Mouse (Mus musculus) testis, postnatal 14 days (tissue): Measurements from ENCODE around the gene Duox1.
A peak's percentile ranks its signal among the peaks of the same experiment; 100 is the strongest.
"Not testable (repeated sequence)": the region's sequence is repeated elsewhere in the genome, so short reads cannot be mapped to it uniquely, and the experiment has no call there.

Experiments used
- DNase-seq: peaks from one replicate; pipeline ENCODE4 v3.0.0; 2021; ENCODE audit warnings: low spot score

Gene Duox1

GRCm38 (mm10) chr2:122312722-122313417 is 2.6 kb upstream of the Duox1 start:
- DNase-seq: peak; percentile 72

DNA sequence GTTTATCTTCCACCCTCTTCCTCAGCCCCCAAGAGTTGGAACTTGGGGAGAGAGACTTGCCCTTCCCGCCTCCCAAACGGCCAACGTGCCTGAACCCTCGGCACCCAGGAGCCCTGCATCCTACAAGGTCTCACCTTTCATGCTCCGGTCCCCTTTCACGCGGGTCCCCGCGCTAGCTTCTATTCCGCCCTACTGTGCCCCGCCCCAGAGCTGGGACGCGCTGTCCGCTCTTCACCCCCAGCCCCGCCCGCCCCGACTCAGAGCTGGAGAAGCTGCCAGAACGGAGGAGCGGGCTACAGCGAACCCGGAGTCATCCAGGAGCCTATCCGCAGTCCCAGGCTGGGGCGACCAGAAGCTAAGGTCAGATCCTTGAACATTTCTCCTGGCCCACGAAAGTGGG is 1.9 kb upstream of the Duox1 start, which contains the start of gene Duoxa1:
Gene Duoxa1 (minus strand): TSS at position 195 of the 400 bp plus-strand sequence.
- DNase-seq: no peak

DNA sequence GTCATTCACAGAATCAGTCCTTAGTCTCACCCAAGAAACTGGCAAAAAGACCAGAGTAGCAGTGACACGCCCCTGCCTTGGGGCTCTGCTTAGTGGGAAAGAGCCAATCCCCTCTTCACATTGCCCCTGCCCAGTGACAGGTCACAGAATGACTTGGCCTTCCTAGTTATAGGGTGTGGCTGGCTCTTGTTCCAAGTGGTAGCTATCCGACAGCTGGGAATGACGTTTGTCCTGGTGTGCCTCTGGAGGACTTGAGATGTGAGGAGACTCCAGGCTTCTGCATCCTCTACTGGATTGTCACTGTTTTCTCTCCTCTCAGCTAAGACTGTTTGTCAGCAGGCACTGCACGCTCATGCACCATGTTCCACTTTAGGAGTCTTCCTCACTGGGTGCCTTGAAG is 1.9 kb downstream of the Duox1 start:
- no peak for DNase-seq

DNA sequence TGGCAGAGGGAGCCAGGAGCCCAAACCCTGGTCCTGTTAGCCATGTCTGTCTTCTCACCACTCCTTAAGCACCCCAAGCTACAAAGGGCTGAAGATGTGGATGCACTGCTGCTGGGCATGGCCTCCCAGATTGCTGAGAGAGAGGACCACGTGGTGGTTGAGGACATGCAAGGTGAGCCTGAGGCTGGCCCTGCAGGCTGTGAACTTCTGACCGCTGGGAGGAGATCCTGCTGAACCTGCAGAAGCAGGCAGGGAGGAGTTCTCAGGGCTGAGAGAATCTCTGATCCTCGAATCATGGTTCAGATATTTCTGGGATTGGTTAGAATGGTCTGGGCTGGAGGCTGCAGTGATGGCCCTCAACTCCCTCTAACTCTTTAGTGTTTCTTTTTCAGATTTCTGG is 8.5 kb downstream of the Duox1 start:
- no peak for DNase-seq

DNA sequence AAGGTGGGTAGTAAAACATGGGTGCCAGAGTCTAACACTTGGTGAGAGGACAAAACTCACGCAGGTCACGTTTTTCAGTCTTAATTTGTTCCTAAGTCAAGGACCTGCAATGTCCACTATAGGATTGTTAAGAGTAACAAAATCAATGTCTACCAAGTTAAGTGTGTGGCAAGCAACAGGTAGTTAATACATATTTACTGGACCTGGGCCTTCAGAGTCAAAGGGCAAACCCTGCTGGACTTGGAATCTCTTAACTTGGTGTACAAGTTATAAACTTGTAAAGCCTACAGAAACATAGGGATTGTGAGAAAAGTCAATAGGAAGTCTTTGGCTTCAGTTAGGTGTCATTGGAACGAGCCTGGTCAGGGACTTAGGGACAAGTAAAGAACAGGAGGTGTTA is 9.1 kb downstream of the Duox1 start:
- DNase-seq: no peak

GRCm38 (mm10) chr2:122325361-122325760 is 9.9 kb downstream of the Duox1 start:
- DNase-seq: no peak

GRCm38 (mm10) chr2:122327986-122328385 is 12.5 kb downstream of the Duox1 start:
- DNase-seq: no peak

- not testable (repeated sequence) for DNase-seq
Measured at GRCm38 (mm10) chr2:122330317-122330716, 14.8 kb downstream of the Duox1 start.

DNA sequence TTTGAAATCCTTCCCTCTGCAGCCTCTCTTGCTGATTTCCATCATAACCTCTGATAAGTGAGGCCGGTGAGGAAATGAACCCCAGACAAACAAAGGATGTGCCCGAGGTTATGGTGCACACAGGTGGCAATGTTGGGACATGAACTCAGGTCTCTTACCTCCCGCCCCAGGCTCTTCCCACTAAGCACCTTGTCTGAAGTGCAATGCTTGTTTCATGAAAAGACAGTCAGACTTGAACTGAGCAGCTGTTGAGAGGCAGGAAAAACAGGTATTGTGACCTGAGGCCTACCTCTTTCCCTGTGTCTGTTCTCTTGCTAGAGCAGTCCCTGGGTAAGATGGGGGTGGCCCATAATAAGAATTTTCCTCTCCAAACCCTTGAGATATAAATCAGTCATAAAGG is 16.8 kb downstream of the Duox1 start:
- DNase-seq: no peak

- peak; percentile 71 for DNase-seq
Measured at GRCm38 (mm10) chr2:122334170-122334569, 18.7 kb downstream of the Duox1 start.

DNA sequence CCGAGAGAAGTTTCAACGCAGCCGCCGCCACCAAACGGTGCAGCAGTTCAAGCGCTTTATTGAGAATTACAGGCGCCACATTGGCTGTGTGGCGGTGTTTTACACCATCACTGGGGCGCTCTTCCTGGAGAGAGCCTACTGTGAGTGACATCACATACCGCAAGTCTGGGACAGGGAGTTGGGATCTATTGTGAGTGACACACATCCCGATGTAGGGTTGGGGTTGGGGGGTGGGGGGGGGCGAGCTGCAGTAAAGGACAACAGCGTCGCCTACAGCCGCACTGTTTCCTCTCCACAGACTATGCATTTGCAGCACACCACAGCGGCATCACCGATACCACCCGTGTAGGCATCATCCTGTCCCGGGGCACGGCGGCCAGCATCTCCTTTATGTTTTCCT is 21.8 kb downstream of the Duox1 start:
- no peak for DNase-seq

DNA sequence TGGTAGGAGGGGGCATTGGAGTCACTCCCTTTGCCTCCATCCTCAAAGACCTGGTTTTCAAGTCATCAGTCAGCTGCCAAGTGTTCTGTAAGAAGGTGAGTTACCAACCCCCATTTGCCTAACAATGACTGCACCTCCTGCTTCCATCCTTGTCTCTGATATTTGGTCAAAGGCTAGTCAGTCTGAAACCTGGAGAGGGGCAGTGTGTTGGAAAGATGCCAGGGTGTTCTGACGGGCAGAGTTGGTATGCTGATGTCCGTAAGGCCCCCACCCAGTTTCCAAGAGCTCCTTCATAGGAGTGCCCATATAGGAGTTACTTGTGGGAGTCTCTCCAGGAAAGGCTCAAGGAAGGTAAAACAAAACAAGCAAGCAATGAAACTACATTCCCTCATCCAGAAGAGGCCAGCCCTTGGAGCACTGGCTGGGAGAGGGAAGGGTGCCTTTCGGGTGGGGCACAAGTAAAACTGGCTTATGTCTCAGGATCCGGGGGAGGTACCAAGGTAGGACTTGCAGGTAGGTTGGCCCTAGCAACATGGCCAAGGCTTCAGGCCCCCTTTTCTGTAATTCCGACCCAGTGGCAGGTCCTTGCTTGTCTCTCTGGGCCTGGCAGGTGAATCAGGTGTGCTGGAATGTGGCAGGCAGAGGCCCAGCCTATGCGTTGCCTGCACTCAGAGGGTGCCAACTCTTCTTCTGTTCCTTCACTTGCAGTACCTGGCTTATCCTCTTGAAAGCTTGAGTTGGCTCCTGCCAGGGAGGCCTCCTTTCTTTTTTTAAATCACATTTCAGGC is 29.8 kb downstream of the Duox1 start:
- no peak for DNase-seq

GRCm38 (mm10) chr2:122346164-122346563 is 30.7 kb downstream of the Duox1 start:
- not testable (repeated sequence) for DNase-seq

DNA sequence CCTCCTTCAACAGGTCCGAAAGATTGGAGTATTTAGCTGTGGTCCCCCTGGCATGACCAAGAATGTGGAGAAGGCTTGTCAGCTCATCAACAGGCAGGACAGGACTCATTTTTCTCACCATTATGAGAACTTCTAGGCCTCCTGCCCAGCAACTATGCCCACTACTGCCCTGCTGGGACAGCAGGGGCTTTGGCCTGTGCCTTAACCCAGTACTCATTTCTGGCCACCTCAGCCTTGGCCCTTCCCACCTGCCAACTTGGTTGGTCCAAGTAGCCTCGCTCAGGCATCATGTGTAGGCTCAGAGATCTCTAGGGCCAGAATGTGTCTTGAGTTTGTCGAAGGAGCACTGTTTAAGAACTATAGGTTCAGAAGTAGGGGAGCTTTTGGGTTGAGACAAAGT is 31.8 kb downstream of the Duox1 start:
- DNase-seq: no peak

GRCm38 (mm10) chr2:122348531-122349131 is 33.2 kb downstream of the Duox1 start:
- DNase-seq: peak; percentile 82

DNA sequence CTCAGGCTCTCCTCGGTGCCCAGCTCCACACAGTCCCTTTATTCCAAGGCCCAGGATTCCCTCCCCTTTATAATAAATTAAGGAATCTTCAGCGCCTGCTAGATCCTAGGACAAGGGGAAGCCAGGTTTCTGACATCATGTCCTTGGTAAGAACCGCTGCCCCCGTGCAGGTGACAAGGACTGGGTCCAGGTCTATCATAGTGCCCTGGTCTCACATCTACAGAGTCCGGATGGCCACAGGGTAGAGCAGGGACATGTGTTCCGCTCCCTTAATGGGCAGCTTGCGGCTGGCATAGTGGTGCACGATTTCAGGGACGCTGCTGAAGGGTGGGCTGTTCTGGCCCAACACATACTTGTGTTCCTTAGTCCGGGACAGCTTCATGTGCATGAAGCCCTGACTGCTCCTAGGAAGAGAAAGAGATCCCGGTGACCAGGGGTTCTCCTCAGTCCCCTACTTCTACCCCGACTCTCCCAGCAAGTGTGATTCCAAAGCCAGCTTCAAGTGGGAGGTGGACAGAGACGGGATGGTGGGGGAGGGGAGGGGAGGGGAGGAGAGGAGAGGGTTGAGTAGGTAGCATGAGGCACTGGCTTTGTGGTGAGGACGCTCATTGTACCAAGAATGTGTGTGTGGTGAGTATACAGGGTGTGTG is 33.8 kb downstream of the Duox1 start:
- DNase-seq: peak; percentile 62

DNA sequence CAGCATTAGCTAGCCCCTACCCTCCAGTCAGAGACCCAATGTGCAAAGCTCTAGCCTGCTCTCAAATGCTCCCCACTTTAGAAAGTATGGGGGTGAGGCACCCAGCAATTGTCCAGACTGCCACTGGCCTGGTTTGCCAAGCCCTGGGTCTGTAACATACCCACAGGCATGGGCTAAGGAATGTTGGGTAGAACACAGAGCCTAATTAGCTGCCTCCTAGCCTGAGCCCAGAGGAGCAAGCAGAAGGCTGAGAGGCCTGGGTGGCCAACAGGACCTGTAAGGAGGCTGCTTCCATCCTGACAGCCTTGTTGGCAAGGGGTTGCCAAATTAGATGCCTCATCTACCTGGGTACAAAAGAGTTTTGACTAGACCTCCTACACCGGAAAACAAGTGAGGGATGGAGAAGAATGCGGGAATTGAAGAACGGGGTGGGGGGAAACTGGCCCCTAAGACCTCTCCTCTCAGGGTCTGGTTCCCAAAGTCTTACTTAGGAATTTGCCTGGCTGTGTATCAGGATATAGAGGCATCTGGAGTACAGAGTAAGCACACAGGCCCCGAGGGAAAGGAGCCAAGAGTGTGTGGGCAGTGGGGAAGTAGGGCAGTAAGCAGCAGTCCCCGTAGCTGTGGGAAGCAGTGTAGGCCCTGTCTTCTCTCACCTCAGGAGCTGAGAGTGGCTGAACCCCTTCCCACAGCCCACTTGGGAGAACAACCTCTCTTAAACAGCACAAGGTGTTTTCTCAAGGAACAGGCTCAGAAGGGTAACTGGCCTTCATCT is 35.9 kb downstream of the Duox1 start:
- DNase-seq: no peak

GRCm38 (mm10) chr2:122351931-122352329 is 36.5 kb downstream of the Duox1 start:
- DNase-seq: no peak

- peak; percentile 43 for DNase-seq
Measured at GRCm38 (mm10) chr2:122352992-122353391, 37.5 kb downstream of the Duox1 start.

DNA sequence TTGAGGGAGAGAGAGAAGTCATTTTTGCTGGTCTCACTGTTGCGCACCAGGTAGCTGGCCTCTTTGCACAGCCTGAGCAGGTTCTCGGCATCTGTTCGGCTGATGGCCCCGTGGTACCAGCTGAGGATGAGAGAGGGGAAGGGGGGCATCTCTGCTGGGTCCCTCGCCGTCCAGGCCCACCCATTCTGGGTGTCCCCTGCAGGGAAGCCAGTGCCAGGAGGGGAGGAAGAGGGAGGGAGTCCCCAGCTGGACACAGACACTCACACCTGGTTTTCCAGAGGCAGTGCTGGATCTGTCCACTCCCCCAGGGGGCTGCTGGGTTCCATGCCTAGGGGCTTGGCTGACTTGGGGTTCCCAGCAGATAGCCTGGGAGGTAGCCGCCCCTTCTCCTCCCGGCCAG is 38.3 kb downstream of the Duox1 start:
- no peak for DNase-seq

DNA sequence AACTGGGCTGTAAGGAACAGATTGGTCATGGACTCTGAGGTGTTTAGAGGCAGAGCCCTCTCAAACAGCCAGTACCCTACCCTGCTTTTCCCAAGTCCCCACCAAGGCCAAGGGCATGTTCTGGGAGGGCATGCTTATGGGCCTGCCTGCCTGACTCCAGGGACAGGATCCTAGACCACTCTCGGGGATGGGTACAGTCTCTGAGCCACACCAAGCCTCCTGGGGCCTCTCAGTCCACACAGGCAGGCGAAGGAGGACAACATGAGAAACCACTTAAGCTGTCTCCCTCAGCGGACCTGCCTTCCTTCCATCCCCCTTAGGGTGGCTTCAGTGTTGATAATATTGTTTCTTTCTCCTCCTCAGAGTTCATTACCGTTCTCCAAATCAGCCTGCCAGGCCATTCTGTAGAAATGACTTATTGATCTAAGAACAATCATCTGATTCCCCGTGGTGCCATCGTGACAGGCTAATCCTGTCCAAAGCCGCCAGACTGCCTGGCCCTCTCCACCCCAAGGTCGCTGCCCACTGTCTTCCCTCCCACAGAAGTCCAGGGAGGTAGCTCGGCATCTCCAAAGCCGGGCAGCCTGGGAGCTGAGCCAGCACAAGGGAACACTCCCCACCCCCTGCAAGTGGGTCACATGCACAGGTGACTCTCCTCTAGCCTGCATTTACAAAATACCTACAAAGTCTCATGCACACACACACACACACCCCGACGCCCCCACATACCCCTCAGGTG is 38.9 kb downstream of the Duox1 start:
- peak; percentile 64 for DNase-seq
